Mouse (Mus musculus): ENCODE measurements around the gene Nipsnap3a. TPM values are rescaled to one million over a fixed set of nuclear protein-coding genes. Genes with fewer than 3 reads are reported as not detected.

Gene Nipsnap3a
- total RNA-seq, 2 experiments from 2014 or later = not detected

DNA sequence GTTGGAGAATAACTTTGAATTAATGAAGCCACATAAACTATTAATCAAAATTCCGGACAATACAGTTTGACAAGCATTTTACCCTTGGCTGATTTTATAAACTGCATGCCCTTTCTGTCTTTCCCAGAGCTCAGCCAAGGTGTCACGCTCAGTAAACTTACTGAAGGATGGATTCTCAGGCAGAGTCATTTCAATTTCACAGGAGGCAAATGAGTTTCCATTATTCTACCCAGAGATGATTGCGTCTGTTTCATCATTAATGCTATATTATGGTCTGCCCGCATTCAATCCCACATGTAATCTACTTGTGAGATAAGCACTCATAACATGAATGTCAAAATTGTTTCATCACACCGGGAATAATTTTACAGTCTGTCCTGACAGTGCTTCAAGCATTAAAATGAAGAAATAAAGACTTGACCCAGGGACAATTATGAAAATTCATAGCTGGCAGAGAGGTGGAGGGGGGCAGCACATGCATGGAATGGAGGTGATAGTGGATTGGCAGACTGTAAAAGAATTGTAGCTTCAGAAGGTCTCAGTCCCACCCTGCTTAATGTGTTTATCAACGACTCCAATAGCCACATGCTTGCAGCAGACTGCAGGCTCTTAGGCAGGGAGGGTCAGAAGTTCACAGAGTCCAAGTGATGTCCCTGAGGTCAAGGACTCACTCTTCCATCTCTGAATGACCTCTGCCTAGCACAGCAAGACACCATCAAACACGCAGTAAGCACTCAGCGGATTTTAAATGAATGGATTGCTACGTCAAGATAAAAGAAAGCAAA lies 57.4 kb downstream of the Nipsnap3a start:
- DNase-seq = no peak
- intact Hi-C loops (cut with DNase I) = no loop called here

Other genes with a start within 250 kb of the Nipsnap3a start
- gene Olfr275, start 174.7 kb upstream of the Nipsnap3a start, total RNA-seq (2021) = not detected
- gene Olfr273, start 130.0 kb upstream of the Nipsnap3a start, total RNA-seq (2021) = not detected
- gene Olfr272, start 70.1 kb upstream of the Nipsnap3a start, total RNA-seq (2021) = not detected
- not detected for gene Olfr270, start 24.7 kb upstream of the Nipsnap3a start, total RNA-seq (2021)
- gene Nipsnap3b, start 22.6 kb downstream of the Nipsnap3a start, total RNA-seq (2021) = 1 to 10 TPM; 2.0 to 2.3 TPM
- gene Abca1, start 170.6 kb downstream of the Nipsnap3a start, total RNA-seq (2021) = 1 to 10 TPM; 6.3 to 7.2 TPM

Data from gastrocnemius, postnatal 36 days (tissue).